Mouse (Mus musculus) 3134 (cell line): ENCODE measurements at regions not wholly inside any gene's neighbourhood (a gene's known extent, or its start where the extent isn't known, plus 50 kb on each side); places are given as distances from the start of the nearest gene placed in this dataset.

ENCODE experiments used
- DNase-seq: peaks from one replicate; pipeline ENCODE4 v3.0.0-alpha.2; 2011; ENCODE audit warnings: low spot score; ENCODE audit not compliant: insufficient read length; ENCODE audit errors: extremely low read depth

DNA sequence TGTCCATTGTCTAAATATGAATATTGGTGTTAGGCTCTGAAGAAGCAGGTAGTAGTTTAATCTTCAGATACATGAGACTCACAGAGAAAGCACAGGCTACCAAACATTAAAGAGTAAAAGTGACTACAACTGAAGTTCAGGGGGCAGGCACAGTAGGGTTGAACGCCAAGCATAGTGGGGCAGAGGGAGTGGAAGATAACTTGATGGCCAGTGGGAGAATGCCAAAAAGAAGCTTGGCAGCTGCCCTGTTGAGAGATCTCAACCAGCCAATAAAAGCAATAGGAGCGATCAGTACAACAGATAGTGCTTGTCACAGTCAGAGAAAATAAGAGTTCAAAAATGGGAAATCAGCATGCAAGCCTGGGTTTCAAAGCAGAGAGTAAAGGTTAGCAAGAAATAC lies 125.4 kb upstream of the Cblb start:
- DNase-seq, result no peak

DNA sequence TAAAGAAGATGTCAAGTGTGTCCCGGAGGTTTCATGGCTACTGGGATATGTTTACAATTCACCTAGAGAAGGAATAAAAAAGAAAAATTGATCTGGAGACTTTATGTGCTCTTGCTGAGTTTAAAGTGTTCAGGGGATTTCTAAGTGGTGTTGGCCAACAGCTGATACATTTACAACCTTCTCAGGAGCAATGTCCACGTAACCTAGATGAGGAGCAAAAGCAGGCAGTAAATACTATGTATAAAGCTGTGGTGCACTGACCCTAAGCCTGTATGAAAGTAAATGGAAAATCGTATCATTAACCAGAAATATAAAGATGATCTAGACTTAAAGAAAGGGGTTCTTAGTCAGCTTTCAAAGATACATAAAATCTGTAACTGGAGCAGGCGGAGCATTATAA lies 124.3 kb upstream of the Cblb start:
- no peak for DNase-seq

DNA sequence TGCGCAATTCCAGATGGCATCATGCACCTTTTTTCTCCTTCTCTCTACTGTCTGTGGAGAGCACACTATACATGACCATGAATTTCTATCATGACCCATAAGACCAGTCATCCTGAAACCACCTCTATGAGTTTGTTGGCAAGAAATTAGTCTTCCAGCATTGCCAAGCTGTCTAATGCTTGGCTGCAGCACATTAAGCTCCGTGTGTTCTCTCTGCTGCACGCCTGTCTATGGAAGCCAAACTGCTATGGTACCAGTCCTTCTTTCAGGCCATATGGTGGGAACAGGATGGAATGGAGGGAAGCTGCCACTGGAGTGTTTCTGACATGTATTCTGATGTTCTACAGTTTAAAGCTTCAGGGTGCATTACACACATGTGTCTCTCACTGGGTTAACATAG lies 121.0 kb upstream of the Cblb start:
- DNase-seq, result no peak

DNA sequence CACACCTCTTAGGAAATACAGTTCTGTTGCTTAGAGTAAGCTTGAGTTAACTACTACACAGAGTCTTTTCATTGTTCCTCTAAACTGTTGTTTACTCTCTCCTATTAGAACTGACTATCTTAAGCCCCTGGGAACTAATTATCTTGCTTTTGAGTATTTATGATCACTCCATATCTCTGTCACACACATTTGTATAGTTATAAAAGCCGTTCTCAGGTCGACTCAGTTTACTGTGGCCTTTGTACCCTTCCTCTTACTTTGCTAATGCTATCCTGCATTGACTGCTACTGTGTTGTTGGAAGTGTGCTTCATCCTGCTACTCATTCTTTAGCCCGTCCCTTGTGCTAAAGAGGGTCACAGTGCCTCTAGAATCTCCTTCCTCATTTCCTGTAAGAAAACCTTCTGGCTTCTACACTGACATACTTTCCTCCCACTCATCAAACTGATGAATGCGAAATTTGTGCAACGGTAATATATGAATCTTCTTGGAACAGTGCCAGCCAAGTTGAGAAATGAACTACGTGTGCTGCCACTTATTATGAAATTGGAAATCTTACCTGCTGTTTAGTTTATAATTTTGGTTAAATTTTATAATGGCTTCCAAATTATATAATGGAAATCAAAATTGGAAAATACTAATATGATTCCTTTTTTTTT lies 119.8 kb upstream of the Cblb start:
- DNase-seq, result no peak

DNA sequence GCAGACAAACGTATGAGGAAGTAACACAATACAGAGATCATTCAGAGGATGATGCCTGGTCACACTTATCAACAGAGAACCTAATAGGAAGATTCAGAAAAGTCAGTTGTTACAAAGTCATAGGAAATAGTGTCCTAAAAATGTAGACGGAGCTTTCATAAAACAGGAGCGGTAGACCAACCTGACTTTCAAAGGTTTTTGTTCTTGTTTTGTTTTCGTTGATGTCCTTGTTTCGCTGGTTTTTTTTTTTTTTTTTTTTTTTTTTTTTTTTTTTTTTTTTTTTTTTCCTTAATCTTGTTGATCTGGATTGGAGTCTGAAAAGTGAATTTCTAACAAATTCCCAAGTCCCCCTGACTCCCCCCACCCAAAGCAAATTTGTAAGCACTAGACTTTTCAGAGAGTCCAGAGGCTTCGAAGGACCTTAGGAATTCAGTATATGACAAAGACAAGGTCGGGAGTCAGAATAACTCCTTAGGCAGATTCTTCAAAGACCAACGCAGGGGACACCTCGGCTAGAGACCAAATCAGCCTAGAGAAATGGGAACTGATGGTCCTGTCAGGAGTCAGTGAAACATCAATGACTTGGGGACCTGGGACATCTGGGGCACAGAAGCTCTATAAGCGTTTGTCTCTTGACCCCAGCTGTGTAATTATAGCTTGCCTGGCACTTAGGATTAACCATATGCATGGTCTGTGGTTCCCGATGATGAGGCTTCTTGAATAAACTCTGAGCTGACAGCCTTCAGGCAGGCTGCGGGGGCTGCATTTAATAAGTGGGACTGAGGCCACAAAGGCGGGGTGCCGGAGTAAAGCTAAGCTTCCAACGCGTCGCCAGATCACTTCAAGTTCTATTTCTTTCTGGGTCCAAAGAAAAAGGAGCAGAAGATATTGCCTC lies 115.7 kb upstream of the Cblb start:
- DNase-seq, result no peak

DNA sequence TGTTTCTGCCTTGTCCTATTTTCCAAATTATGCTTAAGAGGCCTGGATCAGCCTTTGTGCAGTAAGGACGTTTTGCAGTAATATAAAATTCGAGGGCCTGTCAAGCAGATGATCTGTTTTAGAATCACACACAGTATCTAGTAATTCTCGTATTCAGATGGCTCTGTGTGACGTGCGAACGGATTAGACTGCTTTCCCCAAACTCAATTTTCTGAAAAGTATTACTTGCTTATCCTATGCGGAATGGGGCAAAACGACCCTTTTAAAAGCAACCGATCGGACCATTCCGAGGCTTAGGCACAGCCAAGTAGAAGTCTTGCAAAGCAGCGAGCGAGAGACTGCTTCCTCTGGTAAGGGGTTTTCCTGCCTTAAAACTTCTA lies 115.1 kb upstream of the Cblb start:
- DNase-seq, result no peak

DNA sequence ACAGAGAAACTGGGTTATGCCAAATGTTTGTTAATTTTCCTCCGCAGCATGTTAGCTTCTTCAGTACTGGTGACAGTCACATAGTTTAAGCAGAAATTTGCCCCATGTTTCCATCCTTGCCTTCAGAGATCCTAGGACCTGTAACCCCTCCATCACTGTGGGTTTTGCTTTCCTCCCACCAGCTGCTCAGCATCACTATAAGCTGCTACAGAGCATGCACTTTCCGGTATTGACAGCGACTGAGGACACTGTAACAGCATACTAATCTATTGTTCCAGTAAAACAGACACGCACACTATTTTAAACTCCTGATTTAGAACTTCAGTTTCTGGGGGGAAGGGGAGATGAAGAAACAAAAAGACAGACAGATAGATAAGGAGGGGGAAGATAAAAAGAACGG lies 114.7 kb upstream of the Cblb start:
- DNase-seq, result no peak

DNA sequence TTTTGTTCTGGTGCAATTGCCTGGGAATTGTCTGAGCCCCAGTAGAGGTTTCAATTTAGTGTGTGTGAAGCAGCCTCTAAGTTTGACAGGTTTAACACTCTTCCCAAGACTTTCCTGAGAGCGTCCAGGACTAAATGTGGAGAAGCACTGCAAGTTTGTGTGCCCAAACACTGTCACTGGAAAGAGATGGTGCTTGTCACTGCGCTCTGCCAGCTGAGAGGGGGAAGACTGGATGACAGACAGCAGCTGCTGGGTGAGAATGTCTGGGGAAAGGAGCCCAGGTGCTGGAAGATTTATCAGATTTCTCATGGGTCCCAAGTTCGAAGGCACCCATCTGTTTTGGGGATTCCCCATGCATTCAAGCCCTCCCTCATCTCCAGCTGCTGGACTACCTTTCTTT lies 114.2 kb upstream of the Cblb start:
- DNase-seq, result no peak

DNA sequence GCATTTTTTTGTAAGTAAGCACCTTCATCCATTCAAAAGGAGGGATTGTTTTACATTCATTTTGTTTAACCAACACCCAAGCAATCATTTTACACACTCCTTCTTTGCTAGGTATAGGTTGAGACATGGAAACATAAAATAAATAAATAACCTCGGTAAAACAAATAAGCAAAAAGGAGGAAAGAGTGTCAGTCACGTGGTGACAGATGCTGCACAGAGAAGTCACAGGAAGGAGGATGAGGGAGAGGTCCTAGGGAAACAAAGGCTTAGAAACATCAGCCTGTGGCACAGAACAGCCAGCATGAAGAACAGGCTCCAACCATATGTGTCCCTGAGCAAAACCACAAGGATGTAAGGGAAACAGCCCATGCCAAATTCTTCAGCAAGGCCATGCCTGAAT lies 113.5 kb upstream of the Cblb start:
- DNase-seq, result no peak

DNA sequence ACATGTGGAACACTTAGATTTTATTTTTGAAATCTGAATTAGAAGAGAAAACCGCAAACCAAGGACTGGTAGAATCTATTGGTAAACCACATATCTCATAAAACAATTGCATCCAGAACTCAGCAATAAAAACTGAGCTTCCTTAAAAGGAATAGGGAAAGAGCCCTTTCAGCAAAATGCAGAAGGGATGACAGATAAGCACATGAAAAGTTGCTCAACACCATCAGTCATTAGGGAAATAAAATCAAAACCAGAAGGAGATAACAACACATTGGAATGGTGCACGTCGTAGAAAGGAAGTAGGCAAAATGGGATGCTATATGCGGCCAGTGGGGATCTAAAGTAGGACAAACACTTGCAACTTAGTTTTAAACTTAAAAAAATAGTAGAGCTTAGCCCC lies 110.0 kb upstream of the Cblb start:
- DNase-seq, result no peak

DNA sequence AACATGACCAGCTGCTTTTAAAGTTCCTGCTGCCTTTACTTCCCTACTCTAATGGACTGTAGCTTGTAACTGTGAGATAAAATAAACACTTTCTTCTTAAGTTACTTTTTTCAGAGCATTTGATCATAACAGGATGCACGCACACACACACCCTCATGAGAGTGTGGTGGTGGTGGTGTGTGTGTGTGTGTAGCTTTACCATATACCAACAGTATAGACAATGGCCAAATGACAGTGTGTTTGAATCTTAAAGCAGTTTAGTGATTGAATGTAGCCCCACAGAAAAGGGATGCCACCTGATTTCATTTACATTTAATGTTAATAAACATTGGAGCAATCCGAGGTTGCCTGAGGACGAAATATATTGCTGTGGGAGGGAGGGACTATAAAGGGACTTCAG lies 108.4 kb upstream of the Cblb start:
- DNase-seq, result no peak

DNA sequence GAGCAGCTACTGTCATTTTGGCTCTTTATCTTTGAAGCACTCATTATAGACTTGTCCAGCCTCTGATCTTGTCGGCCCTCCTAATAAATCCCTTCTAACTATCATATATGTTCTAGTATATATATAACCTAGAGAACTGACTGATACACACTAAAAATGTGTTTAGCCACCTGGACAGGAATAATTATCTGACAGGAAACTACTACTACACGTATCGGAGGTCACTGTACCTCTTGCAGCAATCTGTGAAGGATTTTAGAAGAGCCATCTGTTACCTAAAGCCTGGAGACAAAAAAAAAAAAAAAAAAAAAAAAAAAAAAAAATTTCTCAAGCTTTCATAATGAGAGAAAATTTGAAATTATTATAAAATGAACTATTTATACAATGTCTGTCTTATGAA lies 105.4 kb upstream of the Cblb start:
- no peak for DNase-seq

DNA sequence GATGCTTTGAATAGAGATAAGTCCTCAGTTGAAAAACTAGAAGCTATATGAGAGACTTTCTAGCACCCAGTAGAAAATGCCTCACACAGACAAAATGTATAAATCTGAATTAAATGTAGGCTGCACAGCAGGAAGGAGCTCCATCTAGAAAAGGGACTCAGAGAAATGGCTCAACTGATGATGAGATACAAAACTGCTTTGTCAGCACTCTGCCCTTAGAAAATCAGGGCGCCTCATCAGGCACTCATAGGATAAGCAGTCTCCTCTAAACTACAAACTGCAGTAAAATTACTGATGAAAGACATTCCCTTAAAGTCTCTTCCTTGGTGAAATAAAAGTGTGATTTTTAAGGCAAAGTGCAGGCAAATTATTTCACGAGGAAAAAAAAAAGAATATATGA lies 97.9 kb upstream of the Cblb start:
- no peak for DNase-seq

DNA sequence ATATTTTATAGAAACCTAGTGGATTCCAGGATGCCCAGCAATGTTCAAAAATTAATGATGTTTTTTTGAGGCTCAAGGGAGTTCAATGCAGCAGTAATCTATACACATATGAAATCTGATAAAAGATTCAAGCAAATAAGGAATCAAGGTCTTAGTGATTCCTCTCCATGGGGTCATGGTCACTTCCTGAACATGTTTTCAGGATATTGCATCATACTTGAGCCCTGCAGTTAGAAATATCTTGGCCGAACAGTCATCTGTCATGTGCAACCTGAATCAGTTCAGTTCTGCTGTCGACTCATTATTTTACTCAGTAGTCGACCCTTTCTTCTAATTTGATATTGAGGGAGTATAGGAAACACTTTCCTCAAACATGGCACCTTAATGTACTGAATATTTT lies 97.1 kb upstream of the Cblb start:
- DNase-seq, result no peak

DNA sequence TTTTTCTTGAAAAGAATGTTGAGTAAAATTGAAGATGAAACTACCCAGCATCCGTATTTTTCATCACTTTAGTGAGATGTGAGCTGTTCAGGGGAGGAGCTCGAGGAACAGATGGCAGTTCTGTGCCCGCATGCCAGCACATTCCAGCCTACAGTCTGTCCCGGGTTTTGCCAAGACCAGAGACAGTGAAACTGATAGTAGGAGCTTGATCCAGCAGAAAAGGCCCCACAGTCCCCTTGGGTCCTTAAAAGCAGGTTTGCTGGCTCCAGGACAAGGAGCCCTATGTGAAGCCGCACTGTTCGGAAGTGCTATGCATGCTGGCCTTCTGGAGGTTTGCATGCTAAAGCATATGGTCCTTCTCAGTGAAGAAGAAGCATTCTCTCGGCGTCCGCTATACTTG lies 93.7 kb upstream of the Cblb start:
- DNase-seq, result peak; percentile 25

DNA sequence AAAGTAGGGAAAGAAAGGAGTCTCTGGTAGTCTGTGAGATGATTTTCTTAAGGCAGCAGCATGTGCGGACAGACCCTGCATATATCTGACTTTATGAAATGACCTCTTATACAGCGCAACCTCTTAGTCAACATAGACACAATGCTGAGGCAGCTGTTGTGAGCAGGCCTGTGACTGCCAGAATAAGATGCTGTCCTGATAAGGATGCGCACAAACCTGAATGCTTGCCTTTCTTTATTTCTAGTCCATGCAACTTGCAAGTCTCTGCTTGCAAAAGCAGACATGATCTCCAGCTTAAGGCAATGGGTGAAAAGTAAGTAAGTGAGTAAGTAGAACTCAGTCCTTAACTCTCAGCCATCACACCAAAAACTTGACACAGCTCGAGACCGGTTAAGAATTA lies 92.0 kb upstream of the Cblb start:
- no peak for DNase-seq

DNA sequence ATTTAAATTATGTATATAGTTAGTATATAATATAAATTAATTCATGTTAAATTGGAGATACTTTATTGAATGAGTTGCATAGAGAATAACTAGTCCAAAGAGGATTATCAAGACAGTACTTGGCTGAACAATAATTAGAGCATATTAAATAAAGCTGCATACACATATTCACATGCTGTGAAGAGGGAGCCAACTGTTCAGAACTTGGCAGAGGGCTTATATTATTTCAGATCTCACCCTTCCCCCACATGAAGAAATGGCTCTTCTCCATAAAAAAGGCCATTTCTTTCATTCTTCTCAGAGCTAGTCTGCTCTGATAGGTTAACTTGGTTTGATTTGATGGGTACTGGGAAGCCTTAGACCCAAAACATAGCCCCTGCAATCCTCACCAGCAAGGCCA lies 90.5 kb upstream of the Cblb start:
- no peak for DNase-seq

DNA sequence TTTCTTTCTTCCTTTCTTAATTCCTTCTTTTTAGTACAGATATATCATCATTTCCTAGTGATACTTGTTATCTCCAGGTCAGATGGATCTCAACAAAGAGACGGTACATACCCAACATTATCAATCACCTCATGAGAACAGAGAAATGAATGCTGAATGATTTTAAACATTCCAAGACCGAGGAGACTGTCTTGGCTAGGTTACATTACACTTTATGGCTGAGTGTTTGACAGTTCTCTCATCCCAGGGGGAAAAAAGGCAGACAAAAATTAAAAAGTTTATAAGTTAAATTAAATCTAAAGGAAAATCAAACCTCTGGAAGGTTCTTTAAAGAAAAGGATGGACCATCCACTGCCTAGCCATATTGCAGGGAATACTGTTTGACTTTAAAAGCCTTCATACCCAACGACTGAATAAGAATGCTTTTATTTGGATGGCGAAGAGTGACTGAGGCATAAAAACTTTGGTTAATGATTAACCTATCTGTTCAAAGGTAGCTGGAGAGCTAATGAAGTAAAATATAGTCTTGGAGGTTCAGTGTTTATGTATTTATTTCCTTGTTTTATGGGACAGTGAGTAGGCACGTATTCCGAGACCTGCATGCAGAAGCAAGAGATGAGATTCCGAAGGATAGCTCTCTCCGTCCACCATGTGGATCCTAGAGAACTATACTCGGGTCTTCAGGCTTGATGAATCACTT lies 88.4 kb upstream of the Cblb start:
- no peak for DNase-seq

DNA sequence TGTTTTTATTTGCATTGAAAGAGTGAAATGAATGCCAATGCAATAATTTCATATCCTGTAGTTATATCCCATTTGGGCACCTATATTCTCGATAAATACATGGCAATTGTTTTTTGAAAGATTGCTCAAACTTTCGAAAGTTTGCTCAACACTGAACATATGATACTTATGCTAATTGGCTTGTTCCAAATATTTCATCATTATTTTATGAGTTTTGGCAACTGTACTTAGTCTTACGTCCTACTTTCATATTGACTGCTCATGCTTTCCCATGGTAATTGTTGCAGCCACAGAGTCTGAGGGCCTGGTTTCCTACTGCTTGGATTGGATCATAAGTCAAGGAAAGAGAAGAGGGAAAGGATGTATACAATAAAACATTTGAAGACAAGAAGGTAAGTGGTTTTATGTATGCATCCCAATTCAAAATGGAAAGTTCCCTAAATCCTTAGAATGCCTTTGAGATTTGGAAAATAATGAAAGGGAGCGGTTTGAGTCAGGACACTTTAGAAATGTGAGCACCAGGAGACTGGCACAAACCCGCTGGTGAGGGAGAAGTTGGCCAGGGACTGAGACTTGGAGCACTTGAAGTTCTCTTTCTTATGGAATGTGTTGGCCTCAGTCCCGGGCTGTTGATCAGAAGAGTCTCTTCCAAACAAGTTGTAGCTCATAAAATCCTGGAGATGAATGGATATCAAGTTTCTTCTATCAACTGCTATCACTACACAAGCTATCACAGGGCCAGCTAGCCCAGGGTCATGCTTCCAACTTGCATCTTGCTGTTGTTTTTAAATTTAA lies 63.8 kb upstream of the Cblb start:
- DNase-seq, result no peak
